Mouse (Mus musculus): Measurements from ENCODE around the gene Rgs8.

The Rgs8 gene

DNA sequence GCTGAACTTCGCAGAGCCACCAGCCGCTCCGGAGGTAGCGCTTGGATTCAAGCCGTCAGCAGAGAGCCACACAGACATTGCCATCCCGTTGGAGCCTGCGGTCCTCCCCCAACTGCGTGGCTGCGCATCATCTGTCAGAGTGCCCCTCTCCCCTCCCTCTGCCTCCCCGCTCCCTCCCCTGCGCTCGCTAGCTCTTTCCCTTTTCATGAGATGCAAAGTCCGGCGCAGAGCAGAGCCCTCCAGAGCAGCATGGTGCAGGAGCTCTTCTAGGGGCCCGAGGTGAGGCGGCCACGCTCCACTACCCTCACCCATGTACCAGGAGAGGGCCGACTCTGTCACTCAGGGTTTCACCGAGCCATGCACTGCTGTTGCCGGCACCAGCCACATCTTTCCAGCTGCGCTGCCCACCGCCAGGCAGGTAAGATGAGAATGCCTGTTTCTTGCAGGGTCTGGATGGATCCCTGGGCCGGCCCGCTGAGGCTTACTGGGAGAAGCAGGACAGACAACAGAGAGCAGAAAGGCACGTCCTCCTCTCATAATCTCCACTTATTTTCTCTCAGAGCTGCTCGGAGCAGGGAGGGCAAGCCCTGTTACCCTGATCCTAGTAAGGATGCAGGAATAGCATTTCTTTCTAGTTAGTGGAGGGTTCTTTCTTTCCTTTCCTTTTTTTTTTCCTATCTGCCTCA lies at the start of gene Rgs8:
Rgs8 (plus strand) TSS at position 88 of the 686 bp plus-strand sequence.
- peak; percentile 32 for DNase-seq

DNA sequence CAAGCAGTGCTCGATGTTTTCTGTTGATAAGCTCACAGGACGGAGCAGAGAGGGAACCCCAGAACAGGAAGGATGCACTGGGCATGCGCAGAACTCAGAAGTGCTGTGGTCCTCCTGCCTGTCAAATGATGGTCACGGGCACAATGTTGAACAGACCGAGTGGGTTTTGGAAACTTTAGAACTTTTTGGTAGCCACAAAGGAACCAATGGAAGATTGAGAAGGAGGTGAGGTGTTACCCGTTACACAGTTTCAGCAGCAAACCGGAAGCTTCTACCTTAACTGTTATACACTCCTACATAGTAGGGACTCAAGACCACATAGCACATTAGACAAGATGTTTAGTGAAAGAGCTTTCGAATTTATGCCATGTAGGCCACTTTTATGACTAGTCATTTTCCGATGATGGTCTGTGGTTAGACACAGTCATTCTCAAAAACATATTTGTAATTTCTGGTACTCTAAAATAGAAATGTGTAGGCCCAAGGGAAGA lies 35.4 kb upstream of the Rgs8 start:
- DNase-seq: no peak

- no peak for DNase-seq
Measured at GRCm38 (mm10) chr1:153623036-153623435, 29.8 kb upstream of the Rgs8 start.

- DNase-seq: no peak
Measured at GRCm38 (mm10) chr1:153632686-153633085, 20.1 kb upstream of the Rgs8 start.

DNA sequence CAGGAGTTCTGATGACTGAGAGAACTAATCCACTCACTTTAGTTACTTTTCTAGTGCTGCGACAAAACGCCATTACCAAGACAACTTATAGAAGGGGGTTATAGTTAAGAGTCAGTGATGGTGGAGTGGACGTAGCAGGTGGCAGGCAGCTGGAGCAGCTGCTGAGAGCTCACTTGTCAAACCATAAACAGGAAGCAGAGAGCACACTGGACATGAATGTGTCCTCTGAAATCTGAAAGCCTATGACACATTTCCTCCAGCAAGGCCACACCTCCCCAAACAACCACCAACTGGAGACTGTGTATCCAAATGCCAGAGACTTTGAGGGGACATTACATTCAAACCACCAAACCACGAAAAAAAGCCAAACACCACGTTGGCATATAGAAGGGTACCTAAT lies 17.8 kb upstream of the Rgs8 start:
- DNase-seq: no peak

GRCm38 (mm10) chr1:153635521-153635920 lies 17.3 kb upstream of the Rgs8 start:
- DNase-seq: peak; percentile 40

DNA sequence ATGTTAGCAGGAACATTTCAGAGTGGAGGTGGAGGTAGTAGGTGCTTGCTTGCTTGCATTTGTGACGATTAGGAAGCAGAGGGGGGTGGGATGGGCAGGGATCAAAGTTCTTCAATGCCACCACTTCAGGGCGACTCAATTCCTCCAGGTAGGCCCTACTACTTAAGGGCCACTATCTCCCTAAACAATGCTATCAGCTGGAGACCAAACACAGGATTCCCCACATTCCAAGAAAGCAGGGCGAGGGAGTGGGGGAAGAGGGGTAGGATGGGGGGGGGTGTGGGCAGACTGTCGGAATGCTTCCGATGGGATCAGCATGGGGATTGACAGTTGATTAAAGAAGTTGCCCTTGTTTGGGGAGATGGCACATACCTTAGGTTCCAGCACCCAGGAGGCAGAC lies 16.0 kb upstream of the Rgs8 start:
- no peak for DNase-seq

GRCm38 (mm10) chr1:153641492-153641939 lies 11.3 kb upstream of the Rgs8 start:
- DNase-seq: peak; percentile 33

DNA sequence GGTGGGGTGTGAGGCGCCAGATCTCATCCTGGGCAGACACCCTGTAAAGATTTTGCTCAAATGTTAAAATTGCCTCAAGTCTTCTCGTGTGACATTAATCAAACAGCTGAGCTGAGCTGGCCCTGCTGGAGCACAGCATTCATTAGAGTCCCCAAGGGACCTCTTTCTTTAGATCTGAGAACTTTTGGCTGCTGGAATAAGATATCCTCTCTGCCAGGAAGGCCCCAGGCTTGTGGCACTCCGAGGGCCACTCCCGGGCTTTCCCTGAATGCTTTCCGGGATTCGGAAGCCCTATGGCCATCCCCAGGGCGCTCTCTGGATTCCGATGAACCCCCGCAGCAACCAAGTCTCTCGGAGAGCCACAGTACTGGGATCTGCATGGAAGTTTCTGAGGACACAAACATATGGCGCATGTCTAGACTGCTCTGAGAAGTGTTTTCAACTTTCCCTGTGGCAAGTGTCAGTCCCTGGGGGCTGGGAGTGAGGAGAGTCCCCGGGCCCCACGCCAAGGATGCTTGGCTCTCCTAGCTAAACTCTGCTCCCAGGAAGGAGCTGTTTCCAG lies 10.8 kb upstream of the Rgs8 start:
- peak; percentile 68 for DNase-seq

DNA sequence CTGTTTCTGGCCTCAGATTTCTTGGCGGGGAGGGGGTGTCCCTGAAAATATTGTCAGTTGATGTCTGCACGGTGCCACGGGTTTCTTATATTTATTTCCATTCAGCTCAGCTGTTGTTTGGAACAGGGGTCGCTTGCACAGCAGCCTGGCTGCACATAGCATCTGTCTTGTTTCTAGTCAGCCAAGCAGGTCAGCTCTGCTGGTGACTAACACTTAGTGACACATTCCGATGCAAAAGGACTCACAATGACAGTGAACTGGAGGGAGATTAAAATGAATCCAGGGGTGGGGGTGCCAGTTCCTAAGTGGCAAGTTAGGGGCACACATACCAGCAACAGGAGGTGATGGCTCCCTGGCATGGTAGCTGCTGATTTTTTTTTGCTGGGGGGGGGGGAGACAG lies 849 bp downstream of the Rgs8 start:
- no peak for DNase-seq

GRCm38 (mm10) chr1:153659666-153660065 lies 6.8 kb downstream of the Rgs8 start:
- no peak for DNase-seq

DNA sequence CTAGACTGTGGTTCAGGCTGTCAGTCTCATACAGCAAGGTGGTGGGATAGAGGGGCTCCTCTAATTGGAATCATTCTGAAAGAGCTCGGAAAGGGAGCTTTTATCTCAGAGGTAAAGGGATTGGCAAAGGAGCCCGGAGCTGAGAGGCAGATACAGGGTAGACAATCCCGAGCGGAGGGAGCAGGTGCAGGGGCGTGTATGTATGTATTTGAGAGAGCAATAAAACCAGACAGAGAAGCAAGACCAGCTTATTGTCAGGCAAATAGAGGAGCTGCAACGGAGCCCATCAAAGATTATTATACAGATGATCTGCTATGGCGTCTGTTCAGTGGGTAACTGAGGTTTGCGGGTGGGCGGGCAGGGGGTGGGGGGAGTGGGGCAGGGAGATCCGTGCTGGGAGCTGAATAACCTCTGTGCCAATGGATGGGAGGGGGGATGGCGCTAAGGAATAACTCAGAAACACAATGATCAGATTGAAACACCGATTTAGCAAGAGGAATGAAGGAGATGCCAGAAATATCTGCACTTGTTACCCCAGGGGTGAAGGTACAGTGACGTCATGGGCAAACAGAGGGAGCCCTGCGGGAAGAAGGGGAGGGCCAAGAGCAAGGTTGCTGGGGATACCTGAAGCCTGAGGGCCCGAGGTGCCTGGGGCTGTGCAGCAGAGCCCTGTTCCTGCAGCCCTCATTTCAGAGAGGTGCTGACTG lies 8.3 kb downstream of the Rgs8 start:
- no peak for DNase-seq

DNA sequence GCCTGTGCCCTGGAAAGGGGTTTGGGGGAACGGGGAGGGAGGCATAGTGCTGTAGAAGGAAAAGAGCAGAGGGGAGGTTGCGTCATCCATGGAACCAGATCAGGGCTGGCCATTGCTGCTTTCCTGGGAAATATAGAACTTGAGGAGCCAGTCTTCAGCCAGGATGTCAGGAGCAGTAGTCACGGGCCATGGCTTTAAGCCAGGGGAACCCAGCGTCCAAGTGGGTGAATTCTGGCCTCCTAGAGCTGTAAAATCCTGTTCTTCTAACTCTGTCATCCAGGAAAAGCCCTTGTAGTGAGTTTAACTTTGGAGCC lies 8.8 kb downstream of the Rgs8 start:
- DNase-seq: no peak

GRCm38 (mm10) chr1:153662362-153662761 lies 9.5 kb downstream of the Rgs8 start:
- no peak for DNase-seq

- DNase-seq: peak; percentile 49
Measured at GRCm38 (mm10) chr1:153665066-153665715, 12.4 kb downstream of the Rgs8 start.

DNA sequence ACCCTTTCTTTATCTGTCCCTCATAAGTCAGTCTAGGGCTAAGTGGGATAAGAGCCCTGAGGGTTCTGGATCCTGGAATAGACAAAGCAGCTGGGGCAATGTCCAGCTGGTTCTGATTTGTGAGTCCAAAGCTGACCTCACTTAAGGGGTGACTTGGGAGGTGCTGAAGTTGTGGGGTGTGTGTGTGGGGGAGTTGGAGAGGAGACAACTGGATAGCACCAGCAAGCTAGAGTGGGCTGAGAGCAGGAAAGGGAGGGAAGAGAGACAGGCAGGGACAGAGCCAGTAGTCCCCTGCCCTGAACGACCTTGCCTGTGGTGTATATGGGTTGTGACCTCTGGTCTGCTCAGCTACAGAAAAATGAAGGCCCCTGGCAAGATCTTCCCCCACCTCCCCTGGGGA lies 13.4 kb downstream of the Rgs8 start:
- DNase-seq: no peak

DNA sequence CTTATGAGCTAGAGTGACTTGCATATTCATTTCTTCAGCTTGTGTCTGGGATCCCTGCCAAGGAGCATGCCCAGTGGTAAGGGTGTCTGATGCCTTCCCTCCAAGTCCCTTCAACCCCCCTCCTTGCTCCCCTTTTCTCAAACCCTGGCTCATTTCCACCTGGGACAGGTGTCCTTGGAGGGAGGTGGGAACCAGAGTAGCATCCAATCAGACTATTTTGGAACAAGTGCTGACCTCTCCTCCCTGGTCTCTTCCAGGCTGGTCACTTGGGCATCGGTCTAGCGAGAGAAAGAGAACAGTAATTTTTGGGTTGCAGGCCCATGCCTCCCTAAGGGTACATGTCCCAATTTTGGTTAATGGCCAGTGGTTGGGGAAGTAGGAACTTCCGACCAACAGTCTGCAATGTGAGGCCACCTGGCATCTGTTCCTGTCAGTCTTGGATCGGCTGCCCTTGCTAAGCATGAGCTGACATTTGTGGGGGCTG lies 14.5 kb downstream of the Rgs8 start:
- DNase-seq: no peak

DNA sequence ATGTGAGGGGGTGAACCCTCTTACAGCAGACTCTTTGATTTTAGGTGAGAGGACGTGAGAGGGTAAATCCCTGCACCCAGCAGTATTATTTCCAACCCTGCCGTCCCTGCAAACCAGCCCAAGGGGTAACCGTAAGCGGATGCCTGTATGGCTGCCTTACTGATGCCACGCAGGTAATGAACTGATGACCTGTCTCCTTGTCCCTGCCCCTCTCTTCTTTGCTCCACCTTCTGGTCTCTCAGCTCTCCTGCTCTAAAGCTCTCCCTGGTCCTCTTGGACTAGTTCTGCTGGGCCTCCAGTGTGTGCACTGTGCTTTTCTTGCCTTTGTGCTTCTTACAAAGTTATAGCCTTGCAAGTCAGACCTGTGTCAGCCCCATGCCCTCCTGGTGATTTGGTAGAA lies 15.0 kb downstream of the Rgs8 start:
- no peak for DNase-seq

DNA sequence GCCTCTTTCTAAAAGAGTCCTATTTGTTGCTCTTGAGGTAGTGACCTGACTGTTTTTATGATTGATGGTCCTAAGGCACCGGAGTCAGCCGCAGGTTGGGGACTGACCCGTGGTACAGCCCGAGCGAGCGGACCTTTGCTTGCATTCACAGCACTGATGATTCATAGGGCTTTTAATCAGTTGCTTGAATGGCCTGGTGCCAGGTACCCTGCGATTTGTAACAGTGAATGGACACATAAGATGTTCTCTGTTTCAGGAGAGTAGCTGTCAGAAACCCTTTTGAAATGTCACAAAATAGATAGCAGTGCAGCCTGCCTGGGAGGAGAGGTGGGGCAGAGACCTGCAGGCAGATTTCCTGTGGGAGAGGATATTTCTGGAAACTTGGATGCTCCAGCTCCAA lies 16.3 kb downstream of the Rgs8 start:
- DNase-seq: peak; percentile 25

- DNase-seq: no peak
Measured at GRCm38 (mm10) chr1:153669728-153670127, 16.9 kb downstream of the Rgs8 start.

- no peak for DNase-seq
Measured at GRCm38 (mm10) chr1:153671352-153671751, 18.5 kb downstream of the Rgs8 start.

DNA sequence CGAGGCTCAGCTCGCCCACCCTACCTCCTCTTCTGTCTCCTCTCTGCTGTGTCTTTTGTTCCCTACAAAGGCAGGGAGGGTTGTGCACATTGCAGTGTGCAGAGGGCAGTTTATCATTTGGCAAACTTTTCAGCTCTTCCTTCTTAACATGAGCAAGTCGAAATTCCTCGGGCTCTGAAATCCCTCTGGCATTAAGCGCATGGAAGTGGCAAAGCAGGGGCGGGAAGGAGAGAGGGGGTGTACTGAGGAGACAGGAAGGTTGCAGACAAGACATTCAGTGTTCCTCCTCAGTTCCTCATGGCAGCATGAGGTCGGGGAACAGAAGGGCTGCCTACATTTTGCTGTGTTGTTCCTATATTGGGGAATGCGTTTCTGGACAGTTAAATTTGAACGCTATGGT lies 19.9 kb downstream of the Rgs8 start:
- no peak for DNase-seq

GRCm38 (mm10) chr1:153673900-153674299 lies 21.1 kb downstream of the Rgs8 start:
- no peak for DNase-seq

DNA sequence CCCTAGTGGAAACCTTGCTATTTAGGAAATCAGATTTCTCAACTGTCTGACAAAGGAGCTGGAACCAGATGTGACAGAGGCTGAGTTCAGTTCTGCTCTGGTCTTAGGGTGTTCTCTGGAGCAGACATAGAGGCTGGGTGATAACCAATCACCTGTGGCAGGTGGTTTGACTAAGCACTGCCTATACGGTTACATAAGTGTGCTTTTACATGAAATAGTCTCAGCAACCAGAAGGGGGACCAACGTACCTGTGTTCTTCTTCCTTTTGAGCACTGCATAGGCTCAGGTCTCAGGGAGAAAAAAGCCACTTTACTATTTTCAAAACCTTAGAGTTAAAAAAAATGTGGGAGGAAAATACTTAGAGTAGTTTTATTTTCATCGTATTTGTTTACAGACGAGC lies 22.8 kb downstream of the Rgs8 start:
- DNase-seq: no peak

Measured in right cerebral cortex, postnatal 14 days (tissue).